8 mouse cellular contexts compared by ENCODE assay signal in genomic region chr12:8831710-8832109, GRCm38 (mm10).
"Had no signal": no experiment of that assay in that cellular context is flagged by ENCODE, and none has a peak within 500 bp of the region (broad histone marks: within the 10 kb centered on the region; RNA-seq: fewer than 3 reads in every experiment).

No protein-coding gene starts in this region.

- ATAC-seq: liver, embryonic 12.5 days; midbrain, embryonic 15.5 days had no signal

- DNase-seq: kidney, postnatal 36 days; lung, adult 18-20 months; lung, postnatal 10 days; lung, postnatal 36 days; thymus, adult 18-20 months; thymus, postnatal 36 days had no signal
